Mouse (Mus musculus): ENCODE results near the gene Atxn7l1. TPM values are rescaled to one million over a fixed set of nuclear protein-coding genes. Genes with fewer than 3 reads are reported as not detected.

The Atxn7l1 gene
- polyA plus RNA-seq, 1 experiment from 2014 or later = 14.4 TPM

GRCm38 (mm10) chr12:33332796-33333195 is 185.3 kb downstream of the Atxn7l1 start:
- no peak for ATAC-seq (ENCODE audit: insufficient read depth)
- no peaks in the 10 kb centered on the region for H3K27me3 ChIP-seq (ENCODE audit: insufficient read depth, low read length)
- H3K27ac ChIP-seq (ENCODE audit: low read depth) = no peak overlapping the region
- H3K36me3 ChIP-seq (ENCODE audit: insufficient read depth) = no peaks in the 10 kb centered on the region
- no peak overlapping the region for H3K4me3 ChIP-seq (ENCODE audit: low read depth, low read length)
- H3K4me2 ChIP-seq = no peak overlapping the region
- no peaks in the 10 kb centered on the region for H3K4me1 ChIP-seq (ENCODE audit: insufficient read depth)
- no peaks in the 10 kb centered on the region for H3K9me3 ChIP-seq (ENCODE audit: low read depth, low read length)
- DNase-seq = no peak
- no peak for TF ChIP-seq CTCF (IDR thresholded peaks at IDR 0.05; ENCODE audit: low read depth)
- 73% methylated on average over 5 of the region's 5 CpGs for WGBS
- no peak overlapping the region for H3K9ac ChIP-seq

- H3K4me3 ChIP-seq (ENCODE audit: low read depth, low read length) = no peak overlapping the region
- no peak overlapping the region for H3K9ac ChIP-seq
- TF ChIP-seq CTCF (IDR thresholded peaks at IDR 0.05; ENCODE audit: low read depth) = peak; percentile 99
- no peaks in the 10 kb centered on the region for H3K9me3 ChIP-seq (ENCODE audit: low read depth, low read length)
- H3K4me2 ChIP-seq = no peak overlapping the region
- peak; percentile 78; the same call in 1 of the 2 replicates for ATAC-seq (ENCODE audit: insufficient read depth)
- H3K4me1 ChIP-seq (ENCODE audit: insufficient read depth) = no peaks in the 10 kb centered on the region
- H3K36me3 ChIP-seq (ENCODE audit: insufficient read depth) = no peaks in the 10 kb centered on the region
- no peak overlapping the region for H3K27ac ChIP-seq (ENCODE audit: low read depth)
- 17% methylated on average over 8 of the region's 8 CpGs for WGBS
- no peaks in the 10 kb centered on the region for H3K27me3 ChIP-seq (ENCODE audit: insufficient read depth, low read length)
- peak; percentile 93 for DNase-seq
Measured at GRCm38 (mm10) chr12:33333914-33334313, 186.4 kb downstream of the Atxn7l1 start.

- H3K4me1 ChIP-seq (ENCODE audit: insufficient read depth) = no peaks in the 10 kb centered on the region
- no peak for TF ChIP-seq CTCF (IDR thresholded peaks at IDR 0.05; ENCODE audit: low read depth)
- no peak overlapping the region for H3K9ac ChIP-seq
- H3K4me2 ChIP-seq = no peak overlapping the region
- H3K36me3 ChIP-seq (ENCODE audit: insufficient read depth) = no peaks in the 10 kb centered on the region
- no peak overlapping the region for H3K27ac ChIP-seq (ENCODE audit: low read depth)
- ATAC-seq (ENCODE audit: insufficient read depth) (no peak), DNase-seq (no peak)
- H3K9me3 ChIP-seq (ENCODE audit: low read depth, low read length) = no peaks in the 10 kb centered on the region
- H3K4me3 ChIP-seq (ENCODE audit: low read depth, low read length) = no peak overlapping the region
- 91% methylated on average over 2 of the region's 2 CpGs for WGBS
- no peaks in the 10 kb centered on the region for H3K27me3 ChIP-seq (ENCODE audit: insufficient read depth, low read length)
Measured at GRCm38 (mm10) chr12:33334511-33334910, 187.0 kb downstream of the Atxn7l1 start.

- H3K27me3 ChIP-seq (ENCODE audit: insufficient read depth, low read length) = no peaks in the 10 kb centered on the region
- 81% methylated on average over 5 of the region's 5 CpGs for WGBS
- no peak for ATAC-seq (ENCODE audit: insufficient read depth)
- no peak for TF ChIP-seq CTCF (IDR thresholded peaks at IDR 0.05; ENCODE audit: low read depth)
- H3K27ac ChIP-seq (ENCODE audit: low read depth) = no peak overlapping the region
- no peak overlapping the region for H3K9ac ChIP-seq
- no peaks in the 10 kb centered on the region for H3K9me3 ChIP-seq (ENCODE audit: low read depth, low read length)
- H3K36me3 ChIP-seq (ENCODE audit: insufficient read depth) = no peaks in the 10 kb centered on the region
- H3K4me1 ChIP-seq (ENCODE audit: insufficient read depth) = no peaks in the 10 kb centered on the region
- H3K4me3 ChIP-seq (ENCODE audit: low read depth, low read length) = no peak overlapping the region
- DNase-seq = no peak
- no peak overlapping the region for H3K4me2 ChIP-seq
Measured at GRCm38 (mm10) chr12:33334951-33335350, 187.5 kb downstream of the Atxn7l1 start.

- no peak for DNase-seq
- no peak overlapping the region for H3K4me3 ChIP-seq (ENCODE audit: low read depth, low read length)
- H3K27me3 ChIP-seq (ENCODE audit: insufficient read depth, low read length) = no peaks in the 10 kb centered on the region
- H3K4me1 ChIP-seq (ENCODE audit: insufficient read depth) = no peaks in the 10 kb centered on the region
- ATAC-seq (ENCODE audit: insufficient read depth) = no peak
- no peak overlapping the region for H3K4me2 ChIP-seq
- no peak for TF ChIP-seq CTCF (IDR thresholded peaks at IDR 0.05; ENCODE audit: low read depth)
- no peaks in the 10 kb centered on the region for H3K9me3 ChIP-seq (ENCODE audit: low read depth, low read length)
- no peak overlapping the region for H3K27ac ChIP-seq (ENCODE audit: low read depth)
- no peak overlapping the region for H3K9ac ChIP-seq
- 54% methylated on average over 4 of the region's 4 CpGs for WGBS
- no peaks in the 10 kb centered on the region for H3K36me3 ChIP-seq (ENCODE audit: insufficient read depth)
Measured at GRCm38 (mm10) chr12:33335410-33335809, 187.9 kb downstream of the Atxn7l1 start.

- Histone ChIP-seq H3K4me2 (no peak overlapping the region), H3K27ac (ENCODE audit: low read depth) (no peak overlapping the region), H3K27me3 (ENCODE audit: insufficient read depth, low read length) (no peaks in the 10 kb centered on the region), H3K36me3 (ENCODE audit: insufficient read depth) (no peaks in the 10 kb centered on the region), H3K4me1 (ENCODE audit: insufficient read depth) (0 out of 2 replicates have a peak, but pooled peaks cover 6% of the 10 kb centered on the region), H3K9me3 (ENCODE audit: low read depth, low read length) (no peaks in the 10 kb centered on the region), H3K4me3 (ENCODE audit: low read depth, low read length) (no peak overlapping the region), H3K9ac (no peak overlapping the region)
- WGBS = 64% methylated on average over 10 of the region's 10 CpGs
- ATAC-seq (ENCODE audit: insufficient read depth) = no peak
- DNase-seq = no peak
- TF ChIP-seq CTCF (IDR thresholded peaks at IDR 0.05; ENCODE audit: low read depth) = peak; percentile 35; the same call in 1 of the 2 replicates
Measured at GRCm38 (mm10) chr12:33336561-33337125, 189.2 kb downstream of the Atxn7l1 start.

GRCm38 (mm10) chr12:33337289-33337688 is 189.8 kb downstream of the Atxn7l1 start:
- 0 out of 2 replicates have a peak, but pooled peaks cover 6% of the 10 kb centered on the region for H3K4me1 ChIP-seq (ENCODE audit: insufficient read depth)
- no peak for ATAC-seq (ENCODE audit: insufficient read depth)
- no peak overlapping the region for H3K4me2 ChIP-seq
- no peaks in the 10 kb centered on the region for H3K9me3 ChIP-seq (ENCODE audit: low read depth, low read length)
- no peak overlapping the region for H3K27ac ChIP-seq (ENCODE audit: low read depth)
- no peak for DNase-seq
- H3K4me3 ChIP-seq (ENCODE audit: low read depth, low read length) = no peak overlapping the region
- WGBS = 58% methylated on average over 4 of the region's 4 CpGs
- no peaks in the 10 kb centered on the region for H3K36me3 ChIP-seq (ENCODE audit: insufficient read depth)
- no peak overlapping the region for H3K9ac ChIP-seq
- no peak for TF ChIP-seq CTCF (IDR thresholded peaks at IDR 0.05; ENCODE audit: low read depth)
- H3K27me3 ChIP-seq (ENCODE audit: insufficient read depth, low read length) = no peaks in the 10 kb centered on the region

All from lung, embryonic 14.5 days (tissue).